Mouse (Mus musculus) gastrocnemius, postnatal 4 days (tissue): ENCODE data around the gene Pex11b. TPM values are rescaled to one million over a fixed set of nuclear protein-coding genes. Genes with fewer than 3 reads are reported as not detected.
"Not testable (repeated sequence)": the region's sequence is repeated elsewhere in the genome, so short reads cannot be mapped to it uniquely, and the experiment has no call there.

ENCODE experiments used
- DNase-seq, 2 experiments: peaks; one replicate each; pipeline ENCODE4 v3.0.0; 2021 to 2022; ENCODE audit warnings: low spot score in 2 of 2, mixed read lengths in 2 of 2
- total RNA-seq, 2 experiments: library from RNA; stranded (reverse); gene quantifications; 2 replicates each; pipeline ENCODE4 v1.2.3; 2021

Gene Pex11b
- total RNA-seq, 2 experiments from 2014 or later: 28.8 to 30.8 TPM

- DNase-seq: no peak
Measured at GRCm38 (mm10) chr3:96671519-96671918, 36.3 kb downstream of the Pex11b start.

GRCm38 (mm10) chr3:96673514-96673913 is 38.3 kb downstream of the Pex11b start:
- DNase-seq: no peak

GRCm38 (mm10) chr3:96674442-96674841 is 39.3 kb downstream of the Pex11b start:
- peak in 1 of 2 experiments; percentile 24 for DNase-seq

- no peak for DNase-seq
Measured at GRCm38 (mm10) chr3:96675171-96675570, 40.0 kb downstream of the Pex11b start.

- no peak for DNase-seq
Measured at GRCm38 (mm10) chr3:96675690-96676089, 40.5 kb downstream of the Pex11b start.

GRCm38 (mm10) chr3:96678456-96678855 is 43.3 kb downstream of the Pex11b start:
- no peak for DNase-seq

GRCm38 (mm10) chr3:96679159-96679674 is 44.0 kb downstream of the Pex11b start:
- no peak for DNase-seq

- no peak for DNase-seq
Measured at GRCm38 (mm10) chr3:96680269-96680956, 45.2 kb downstream of the Pex11b start.

GRCm38 (mm10) chr3:96683496-96683895 is 48.3 kb downstream of the Pex11b start:
- DNase-seq: no peak

GRCm38 (mm10) chr3:96684151-96684821 is 49.1 kb downstream of the Pex11b start:
- no peak for DNase-seq

- DNase-seq: no peak
Measured at GRCm38 (mm10) chr3:96684822-96685156, 49.6 kb downstream of the Pex11b start.

GRCm38 (mm10) chr3:96686057-96686456 is 50.9 kb downstream of the Pex11b start:
- DNase-seq: not testable (repeated sequence)

- DNase-seq: no peak
Measured at GRCm38 (mm10) chr3:96688854-96689253, 53.7 kb downstream of the Pex11b start.

GRCm38 (mm10) chr3:96690298-96690697 is 55.1 kb downstream of the Pex11b start:
- DNase-seq: no peak

- DNase-seq: peak; percentile 41 to 72
Measured at GRCm38 (mm10) chr3:96692506-96692905, 57.3 kb downstream of the Pex11b start.

- no peak for DNase-seq
Measured at GRCm38 (mm10) chr3:96693579-96693978, 58.4 kb downstream of the Pex11b start.

Other genes starting within 250 kb of the Pex11b start
- gene BC107364, start 183.1 kb upstream of the Pex11b start, total RNA-seq: not detected
- 100 to 1,000 TPM; 283 to 297 TPM for gene Hfe2, start 110.2 kb upstream of the Pex11b start, total RNA-seq
- gene Txnip, start 77.4 kb upstream of the Pex11b start, total RNA-seq: 100 to 1,000 TPM; 318 to 360 TPM
- 1 to 10 TPM; 1.5 TPM for gene Gm16253, start 58.4 kb upstream of the Pex11b start, total RNA-seq
- 10 to 100 TPM; 32.4 to 34.2 TPM for gene Polr3gl, start 41.2 kb upstream of the Pex11b start, total RNA-seq
- gene Ankrd34a, start 38.7 kb upstream of the Pex11b start, total RNA-seq: 1 to 10 TPM; 1.9 TPM
- 10 to 100 TPM; 41.8 to 42.9 TPM for gene Lix1l, start 34.2 kb upstream of the Pex11b start, total RNA-seq
- gene Rbm8a, start 5.4 kb upstream of the Pex11b start, total RNA-seq: 10 to 100 TPM; 67.3 to 77.2 TPM
- under 1 TPM; 0.31 to 0.61 TPM for gene Gm42957, start 98 bp downstream of the Pex11b start, total RNA-seq
- 1 to 10 TPM; 5.6 to 6.8 TPM for gene Itga10, start 10.2 kb downstream of the Pex11b start, total RNA-seq
- 1 to 10 TPM; 2.0 to 2.6 TPM for gene Ankrd35, start 34.8 kb downstream of the Pex11b start, total RNA-seq
- gene Pias3, start 61.0 kb downstream of the Pex11b start, total RNA-seq: 10 to 100 TPM; 30.7 to 33.3 TPM
- 1 to 10 TPM; 1.3 to 1.7 TPM for gene Nudt17, start 73.2 kb downstream of the Pex11b start, total RNA-seq
- gene Polr3c, start 92.3 kb downstream of the Pex11b start, total RNA-seq: 10 to 100 TPM; 23.6 to 24.5 TPM
- gene Rnf115, start 92.3 kb downstream of the Pex11b start, total RNA-seq: 10 to 100 TPM; 45.1 to 50.6 TPM
- under 1 TPM in 1 of 2 experiments, not detected in 1; 0.21 TPM for gene Pdzk1, start 193.9 kb downstream of the Pex11b start, total RNA-seq
- gene Cd160, start 194.0 kb downstream of the Pex11b start, total RNA-seq: not detected